Mouse (Mus musculus) lung, postnatal 14 days (tissue): ENCODE data around the gene Nfx1.
"Not testable (repeated sequence)": the region's sequence is repeated elsewhere in the genome, so short reads cannot be mapped to it uniquely, and the experiment has no call there.

Experiments
- DNase-seq: peaks from one replicate; pipeline ENCODE4 v3.0.0; 2021

Gene Nfx1

GRCm38 (mm10) chr4:40970842-40971701 is at the start of gene Nfx1:
Nfx1 (plus strand) TSS chr4:40970906.
- DNase-seq: peak; percentile 95

GRCm38 (mm10) chr4:40921288-40921687 is 49.4 kb upstream of the Nfx1 start:
- no peak for DNase-seq

GRCm38 (mm10) chr4:40923087-40923651 is 47.5 kb upstream of the Nfx1 start:
- DNase-seq: no peak

- no peak for DNase-seq
These were observed 45.1 kb upstream of the Nfx1 start for GRCm38 (mm10) chr4:40925568-40925967.

DNA sequence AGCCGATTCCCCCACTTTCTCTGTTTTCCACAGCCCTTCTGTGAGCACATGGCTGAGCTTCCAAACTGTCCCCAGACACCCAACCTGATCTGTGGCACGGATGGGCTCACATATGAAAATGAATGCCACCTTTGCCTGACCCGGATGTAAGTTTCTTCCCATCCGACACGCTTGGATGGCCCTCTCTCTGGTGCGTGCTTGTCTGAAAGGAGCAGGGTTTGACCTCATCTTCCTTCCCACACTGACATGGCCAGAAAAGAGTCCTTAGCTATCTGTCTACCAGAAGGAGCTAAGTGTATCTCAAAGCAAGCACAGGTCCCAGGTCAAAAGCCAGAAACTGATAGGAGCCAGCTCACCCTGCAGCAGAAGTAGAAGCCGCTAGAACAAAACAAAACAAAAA is 41.7 kb upstream of the Nfx1 start:
- DNase-seq: no peak

DNA sequence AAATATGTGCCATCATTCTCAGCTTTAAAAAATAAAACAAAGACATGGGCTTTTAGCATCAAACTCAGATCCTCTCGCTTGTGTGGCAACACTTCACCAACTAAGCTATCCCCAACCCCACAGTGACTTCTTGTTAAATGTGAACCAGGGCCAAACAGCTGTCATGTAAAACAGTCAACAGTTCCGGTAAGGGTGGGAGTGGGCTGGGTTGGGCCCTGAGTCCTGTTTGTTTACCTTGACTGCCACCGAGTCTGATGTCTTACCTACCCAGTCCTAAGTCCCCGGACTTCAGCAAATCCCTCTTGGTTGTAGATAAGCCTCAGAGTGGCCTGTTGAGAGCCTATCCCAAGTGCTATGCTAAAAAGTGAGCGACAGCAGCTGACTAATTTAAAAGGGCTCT is 37.0 kb upstream of the Nfx1 start:
- no peak for DNase-seq

GRCm38 (mm10) chr4:40934369-40934768 is 36.3 kb upstream of the Nfx1 start:
- DNase-seq: not testable (repeated sequence)

- peak; percentile 51 for DNase-seq
These were observed 34.4 kb upstream of the Nfx1 start for GRCm38 (mm10) chr4:40936175-40936839.

- DNase-seq: no peak
These were observed 31.9 kb upstream of the Nfx1 start for GRCm38 (mm10) chr4:40938793-40939192.

GRCm38 (mm10) chr4:40943651-40944050 is 27.1 kb upstream of the Nfx1 start:
- DNase-seq: no peak

DNA sequence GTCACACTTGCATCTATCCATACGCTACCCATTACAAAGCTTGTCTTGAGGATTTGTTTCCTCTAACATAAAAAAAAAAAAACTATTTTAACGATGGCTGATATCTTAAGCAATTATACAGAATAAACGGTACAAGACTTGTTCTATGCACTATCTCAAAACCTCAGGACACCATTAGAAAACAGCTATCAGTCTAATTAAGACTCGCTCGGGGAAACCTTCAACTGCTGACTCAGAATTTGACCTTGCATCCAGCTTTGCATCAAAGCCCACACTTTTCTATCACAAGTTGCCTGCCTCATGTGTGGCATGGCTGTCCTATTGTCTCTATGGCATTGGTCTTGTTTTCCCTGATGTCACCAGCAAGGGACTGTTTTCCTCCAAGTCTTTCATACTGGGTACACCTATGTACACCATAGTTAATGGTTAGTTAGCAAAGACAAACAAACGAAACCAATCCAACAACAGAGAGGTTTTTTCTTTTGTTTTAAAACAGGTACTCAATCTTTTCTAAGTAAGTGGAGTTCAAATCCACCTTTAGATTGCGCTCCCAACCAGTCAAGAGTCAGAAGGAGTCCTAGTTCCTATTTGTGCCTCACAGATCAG is 24.1 kb upstream of the Nfx1 start:
- DNase-seq: no peak

DNA sequence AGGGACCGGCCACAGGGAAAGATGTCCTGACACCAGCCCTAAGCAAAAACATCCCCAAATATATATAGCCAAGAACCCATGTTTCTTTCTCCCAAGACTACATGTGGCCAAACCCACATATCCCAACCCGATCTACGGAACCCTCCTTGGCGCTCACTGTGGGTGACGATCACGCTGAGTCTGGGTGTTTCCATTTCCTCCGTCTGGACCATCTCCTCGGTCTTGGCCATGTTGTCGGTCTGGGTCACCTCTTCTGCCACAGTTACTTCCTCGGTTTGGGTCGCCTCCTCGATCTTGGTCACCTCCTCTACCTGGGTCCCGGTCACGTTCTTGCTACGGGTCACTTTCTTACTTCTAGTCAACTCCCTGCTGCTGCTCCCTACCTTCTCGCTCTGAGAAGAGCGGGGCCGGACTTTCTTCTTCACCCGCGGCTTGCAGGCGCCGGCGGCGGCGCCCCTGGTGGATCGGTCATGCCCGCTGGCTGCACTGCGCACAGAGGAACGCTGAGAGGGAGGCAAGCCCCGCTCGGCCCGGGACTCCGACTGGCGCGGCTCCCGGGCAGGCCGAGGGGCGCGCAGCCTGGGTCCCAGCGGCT is 23.0 kb upstream of the Nfx1 start:
- DNase-seq: no peak

- DNase-seq: peak; percentile 99
These were observed 22.5 kb upstream of the Nfx1 start, which contains the start of the genes Bag1 and Chmp5 for GRCm38 (mm10) chr4:40948160-40948708. Bag1 (minus strand) TSS chr4:40948294. Chmp5 (plus strand) TSS chr4:40948407.

DNA sequence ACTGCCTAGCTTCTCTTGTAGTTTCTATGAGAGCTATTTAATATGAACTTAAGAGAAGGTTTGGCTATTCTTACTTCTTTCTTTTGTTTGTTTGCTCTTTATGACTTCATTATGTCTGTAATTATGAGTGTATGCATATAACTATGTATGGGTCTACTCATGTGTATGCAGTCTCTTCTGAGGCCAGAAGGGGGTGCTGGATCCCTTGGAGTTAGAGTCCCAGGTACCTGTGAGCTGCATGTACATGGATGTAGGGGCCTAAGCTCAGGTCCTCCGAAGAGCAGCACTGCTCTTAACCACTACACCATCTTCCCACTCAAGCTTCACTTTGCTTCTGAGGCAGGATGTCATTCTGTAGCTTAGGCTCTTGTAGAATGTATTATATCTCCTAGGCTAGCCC is 17.2 kb upstream of the Nfx1 start:
- DNase-seq: peak; percentile 9

GRCm38 (mm10) chr4:40955942-40956341 is 14.8 kb upstream of the Nfx1 start:
- no peak for DNase-seq

GRCm38 (mm10) chr4:40963536-40963935 is 7.2 kb upstream of the Nfx1 start:
- no peak for DNase-seq

DNA sequence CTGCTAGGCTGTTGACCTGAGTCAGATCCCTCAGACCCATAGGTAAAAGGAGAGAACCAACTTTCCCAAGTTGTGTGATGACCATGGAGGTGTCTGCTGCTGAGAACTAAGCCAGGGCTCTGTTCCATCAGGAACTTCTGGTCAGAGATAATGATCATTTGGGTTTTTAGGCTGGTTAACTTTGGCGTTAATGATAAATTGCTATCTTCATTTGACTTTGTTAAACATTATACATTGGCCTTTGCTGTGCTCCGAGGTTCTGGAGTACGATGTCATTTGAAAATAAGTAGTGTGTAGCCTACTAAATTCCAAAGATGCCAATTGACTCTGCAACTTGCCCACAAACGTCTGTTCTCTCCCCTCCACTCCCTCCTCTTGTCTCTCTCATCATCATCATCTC is 1.5 kb upstream of the Nfx1 start:
- DNase-seq: no peak

DNA sequence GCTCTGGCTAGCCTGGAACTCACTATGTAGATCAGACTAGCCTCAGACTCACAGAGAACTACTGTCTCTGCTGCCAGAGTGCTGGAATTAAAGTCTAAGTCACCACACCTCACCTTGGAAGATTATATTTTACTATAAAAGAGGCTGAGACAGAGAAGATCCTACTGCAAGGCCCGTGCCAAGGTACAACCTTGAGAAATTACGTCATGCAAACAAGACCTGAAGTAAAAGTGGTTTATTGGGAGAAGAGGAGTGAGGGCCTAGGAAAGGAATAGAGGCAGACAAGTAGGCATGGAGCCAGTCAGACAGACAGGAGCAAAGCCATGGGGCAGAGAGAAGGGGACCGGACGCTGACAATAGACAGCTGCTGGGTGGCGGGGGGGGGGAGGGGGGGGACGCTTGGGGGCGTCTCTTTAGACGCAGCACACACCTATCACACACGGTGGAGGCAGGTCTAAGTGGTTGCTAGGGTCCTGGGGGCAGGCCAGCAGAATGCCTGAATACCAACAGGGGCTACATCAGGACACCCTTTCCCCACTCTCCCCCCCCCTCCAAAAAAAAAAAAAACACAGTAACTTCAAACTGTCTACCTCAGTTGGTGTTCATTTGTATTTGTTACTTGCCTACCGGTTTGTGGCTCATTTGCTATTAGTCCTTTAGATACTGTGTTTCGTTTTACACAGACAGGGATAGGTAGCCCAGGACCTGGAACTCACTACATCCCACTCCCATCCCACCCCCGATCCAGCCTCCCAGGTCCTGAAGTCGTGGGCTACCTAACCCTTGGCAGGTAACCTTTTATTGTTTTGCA is 720 bp upstream of the Nfx1 start:
- no peak for DNase-seq

GRCm38 (mm10) chr4:40970592-40970841 is 189 bp upstream of the Nfx1 start:
- DNase-seq: no peak

GRCm38 (mm10) chr4:40971744-40972143 is 1.0 kb downstream of the Nfx1 start:
- peak; percentile 39 for DNase-seq

DNA sequence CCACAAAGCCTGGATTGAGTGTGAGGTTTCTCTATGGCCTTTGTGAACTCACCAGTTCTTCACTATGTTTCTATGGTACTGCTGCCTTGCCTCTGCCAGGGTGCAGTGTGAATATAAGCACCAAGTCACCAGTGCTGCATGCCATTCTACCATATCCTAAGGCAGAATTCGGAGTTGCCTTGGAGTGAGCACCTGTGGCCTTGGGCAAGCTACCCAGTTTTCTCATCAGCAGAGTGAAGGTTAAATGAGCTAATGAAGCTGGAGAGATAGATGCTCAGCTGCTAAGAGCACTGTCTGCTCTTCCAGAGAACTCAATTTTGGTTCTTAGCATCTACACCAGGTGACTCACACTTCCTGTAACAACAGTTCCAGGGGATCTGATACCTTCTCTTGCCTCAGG is 3.3 kb downstream of the Nfx1 start:
- DNase-seq: no peak

DNA sequence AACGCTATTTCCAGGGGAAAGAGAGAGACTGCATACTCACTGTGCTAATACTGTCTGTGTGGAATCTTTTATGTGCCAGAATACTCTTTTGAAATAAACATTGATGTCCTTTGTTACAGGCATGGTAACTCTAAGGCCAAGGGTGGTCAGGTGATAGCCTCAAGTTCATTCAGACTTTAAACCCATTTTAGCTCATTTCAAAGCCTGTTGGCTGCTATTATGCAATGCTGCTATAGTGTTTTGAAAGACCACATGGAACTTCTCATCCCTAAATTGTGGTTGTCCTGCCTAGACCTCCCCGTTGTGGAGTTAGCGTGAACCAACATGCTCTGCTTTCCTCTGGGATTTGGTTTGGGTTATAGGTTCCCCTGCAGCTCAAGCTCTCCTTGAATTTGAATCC is 5.0 kb downstream of the Nfx1 start:
- no peak for DNase-seq
